Mouse (Mus musculus): ENCODE measurements around the gene Zbtb46. TPM values are rescaled to one million over a fixed set of nuclear protein-coding genes. Genes with fewer than 3 reads are reported as not detected.

The Zbtb46 gene
- polyA plus RNA-seq, 1 experiment from 2014 or later, result 2.1 TPM

DNA sequence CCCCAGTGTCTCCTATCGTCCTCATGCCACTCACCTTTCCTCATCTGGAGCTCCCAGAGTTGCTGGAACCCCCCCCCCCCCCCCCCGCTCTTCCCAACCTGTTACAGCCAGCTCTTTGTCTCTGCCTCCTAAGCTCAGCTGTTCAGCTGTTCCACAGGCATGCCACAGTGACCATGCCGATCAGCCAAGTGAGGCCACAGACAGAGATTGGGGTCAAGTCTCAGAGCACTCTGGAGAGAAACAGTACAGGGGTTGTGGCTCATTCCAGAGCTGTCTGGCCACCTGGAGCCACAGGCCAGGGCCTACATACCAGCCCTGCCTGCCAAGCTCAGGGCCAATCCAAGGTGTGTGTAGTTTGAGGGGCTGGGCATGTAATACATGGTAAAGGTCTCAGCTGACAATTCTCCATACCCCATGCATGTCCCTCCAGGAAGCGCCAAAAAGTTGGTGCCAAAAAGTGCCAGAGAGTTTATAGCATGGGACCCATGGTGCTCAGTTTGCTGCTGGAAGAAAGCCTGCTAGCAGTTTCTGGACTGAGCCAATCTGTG is 72.5 kb downstream of the Zbtb46 start:
- no peak overlapping the region for H3K9ac ChIP-seq (ENCODE audit: low read depth, low read length)
- peaks cover 34% of the 10 kb centered on the region for H3K36me3 ChIP-seq (ENCODE audit: control insufficient read depth, insufficient read depth)
- no peaks in the 10 kb centered on the region for H3K27me3 ChIP-seq (replicated peaks; ENCODE audit: control insufficient read depth, insufficient read depth, low read length)
- TF ChIP-seq CTCF (IDR thresholded peaks at IDR 0.05; ENCODE audit: low read depth), result no peak
- H3K4me2 ChIP-seq (replicated peaks; ENCODE audit: low read depth), result no peak overlapping the region
- no peak for ATAC-seq
- H3K4me1 ChIP-seq (replicated peaks; ENCODE audit: control insufficient read depth, insufficient read depth, low read length), result no peaks in the 10 kb centered on the region
- WGBS, result 75% methylated on average over 4 of the region's 4 CpGs
- H3K9me3 ChIP-seq (ENCODE audit: control insufficient read depth), result no peaks in the 10 kb centered on the region
- no peak overlapping the region for H3K27ac ChIP-seq (ENCODE audit: low read depth, low read length)
- no peak overlapping the region for H3K4me3 ChIP-seq (ENCODE audit: low read depth, low read length)

DNA sequence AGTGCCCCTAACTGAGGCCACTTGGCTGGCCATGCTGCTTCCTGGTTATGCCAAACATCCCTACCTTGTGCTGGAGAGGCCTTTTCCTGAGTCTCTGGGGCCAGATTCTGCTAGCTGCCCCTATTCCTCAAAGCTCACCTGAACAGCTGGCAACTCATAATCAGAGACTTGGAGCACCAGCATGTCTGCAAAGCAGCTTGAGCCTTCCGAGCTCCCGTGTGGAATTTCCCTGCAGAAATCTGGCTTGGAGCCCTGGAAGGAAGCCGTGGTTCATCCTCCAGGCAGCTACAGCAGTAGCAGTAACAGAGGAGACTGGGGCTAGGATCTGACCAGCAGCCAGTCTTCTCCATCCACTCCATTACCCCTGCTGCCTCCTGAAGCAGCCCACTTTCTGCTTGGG is 73.3 kb downstream of the Zbtb46 start:
- 73% methylated on average over 3 of the region's 3 CpGs for WGBS
- no peak for ATAC-seq

DNA sequence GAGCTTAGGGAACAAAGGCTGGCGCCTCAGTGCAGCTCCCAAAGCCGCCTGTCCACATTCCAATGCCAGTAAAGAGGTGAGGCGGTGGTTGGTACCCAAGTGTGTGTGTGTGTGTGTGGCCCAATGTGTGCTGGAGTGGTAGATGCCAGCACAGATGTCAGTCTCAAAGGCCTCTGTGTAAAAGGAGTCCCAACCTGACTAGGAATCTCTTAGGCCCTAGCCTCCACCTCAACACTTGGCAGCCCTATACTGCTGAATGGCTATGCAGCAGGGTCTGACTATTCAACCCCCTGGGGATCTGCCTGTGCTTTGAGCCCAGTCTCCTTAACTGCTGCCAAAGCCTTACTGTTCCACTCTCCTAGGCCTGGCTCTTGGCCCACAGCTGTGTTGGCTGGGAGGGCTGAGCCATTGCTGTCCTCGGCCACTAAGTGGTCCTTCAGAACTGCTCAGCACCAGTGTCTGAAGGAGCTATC is 74.3 kb downstream of the Zbtb46 start:
- ATAC-seq, result no peak
- H3K4me2 ChIP-seq (replicated peaks; ENCODE audit: low read depth), result no peak overlapping the region
- H3K4me3 ChIP-seq (ENCODE audit: low read depth, low read length), result no peak overlapping the region
- WGBS, result 68% methylated on average over 4 of the region's 4 CpGs
- no peak for TF ChIP-seq CTCF (IDR thresholded peaks at IDR 0.05; ENCODE audit: low read depth)
- H3K4me1 ChIP-seq (replicated peaks; ENCODE audit: control insufficient read depth, insufficient read depth, low read length), result no peaks in the 10 kb centered on the region
- no peaks in the 10 kb centered on the region for H3K27me3 ChIP-seq (replicated peaks; ENCODE audit: control insufficient read depth, insufficient read depth, low read length)
- H3K36me3 ChIP-seq (ENCODE audit: control insufficient read depth, insufficient read depth), result peaks cover 47% of the 10 kb centered on the region
- no peak overlapping the region for H3K27ac ChIP-seq (ENCODE audit: low read depth, low read length)
- H3K9ac ChIP-seq (ENCODE audit: low read depth, low read length), result no peak overlapping the region
- no peaks in the 10 kb centered on the region for H3K9me3 ChIP-seq (ENCODE audit: control insufficient read depth)

More for the DNA sequence above, 73.3 kb downstream of the Zbtb46 start:
- Histone ChIP-seq H3K27ac (ENCODE audit: low read depth, low read length) (no peak overlapping the region), H3K4me2 (replicated peaks; ENCODE audit: low read depth) (no peak overlapping the region), H3K4me3 (ENCODE audit: low read depth, low read length) (no peak overlapping the region), H3K4me1 (replicated peaks; ENCODE audit: control insufficient read depth, insufficient read depth, low read length) (no peaks in the 10 kb centered on the region), H3K9ac (ENCODE audit: low read depth, low read length) (no peak overlapping the region), H3K27me3 (replicated peaks; ENCODE audit: control insufficient read depth, insufficient read depth, low read length) (no peaks in the 10 kb centered on the region), H3K36me3 (ENCODE audit: control insufficient read depth, insufficient read depth) (peaks cover 38% of the 10 kb centered on the region), H3K9me3 (ENCODE audit: control insufficient read depth) (no peaks in the 10 kb centered on the region)
- no peak for TF ChIP-seq CTCF (IDR thresholded peaks at IDR 0.05; ENCODE audit: low read depth)

DNA sequence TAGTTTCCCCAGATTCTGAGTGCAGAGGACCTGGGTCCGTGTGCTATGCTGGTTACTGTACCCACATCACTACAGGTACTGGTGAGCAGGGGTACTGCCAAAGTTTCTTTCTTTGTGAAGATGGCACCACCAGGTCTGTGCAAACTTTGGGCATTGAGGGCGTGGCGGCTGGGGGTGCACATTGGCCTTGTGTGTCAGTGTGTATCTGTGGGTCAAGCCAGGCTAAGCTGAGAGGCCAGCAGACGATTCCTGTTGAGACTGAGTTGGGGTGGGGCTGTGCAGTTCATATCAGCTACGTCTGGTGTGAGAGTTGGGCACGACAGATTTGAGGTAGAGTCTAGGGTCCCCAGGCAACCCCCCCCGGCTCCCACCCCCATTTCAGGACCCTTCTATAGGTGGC is 74.8 kb downstream of the Zbtb46 start:
- WGBS, result 71% methylated on average over 7 of the region's 7 CpGs
- no peak overlapping the region for H3K4me3 ChIP-seq (ENCODE audit: low read depth, low read length)
- no peak overlapping the region for H3K27ac ChIP-seq (ENCODE audit: low read depth, low read length)
- peaks cover 52% of the 10 kb centered on the region for H3K36me3 ChIP-seq (ENCODE audit: control insufficient read depth, insufficient read depth)
- H3K9ac ChIP-seq (ENCODE audit: low read depth, low read length), result no peak overlapping the region
- peak; percentile 24; the same call in 1 of the 2 replicates for ATAC-seq
- H3K9me3 ChIP-seq (ENCODE audit: control insufficient read depth), result no peaks in the 10 kb centered on the region
- H3K4me1 ChIP-seq (replicated peaks; ENCODE audit: control insufficient read depth, insufficient read depth, low read length), result no peaks in the 10 kb centered on the region
- no peak overlapping the region for H3K4me2 ChIP-seq (replicated peaks; ENCODE audit: low read depth)
- H3K27me3 ChIP-seq (replicated peaks; ENCODE audit: control insufficient read depth, insufficient read depth, low read length), result no peaks in the 10 kb centered on the region
- no peak for TF ChIP-seq CTCF (IDR thresholded peaks at IDR 0.05; ENCODE audit: low read depth)

- no peak for ATAC-seq
- Histone ChIP-seq H3K4me1 (replicated peaks; ENCODE audit: control insufficient read depth, insufficient read depth, low read length) (no peaks in the 10 kb centered on the region), H3K9ac (ENCODE audit: low read depth, low read length) (no peak overlapping the region), H3K27me3 (replicated peaks; ENCODE audit: control insufficient read depth, insufficient read depth, low read length) (no peaks in the 10 kb centered on the region), H3K9me3 (ENCODE audit: control insufficient read depth) (no peaks in the 10 kb centered on the region), H3K27ac (ENCODE audit: low read depth, low read length) (no peak overlapping the region), H3K4me2 (replicated peaks; ENCODE audit: low read depth) (no peak overlapping the region), H3K4me3 (ENCODE audit: low read depth, low read length) (no peak overlapping the region), H3K36me3 (ENCODE audit: control insufficient read depth, insufficient read depth) (peaks cover 62% of the 10 kb centered on the region)
- no peak for TF ChIP-seq CTCF (IDR thresholded peaks at IDR 0.05; ENCODE audit: low read depth)
- WGBS, result 91% methylated on average over 6 of the region's 6 CpGs
Observed at GRCm38 (mm10) chr2:181381631-181382306, 77.5 kb downstream of the Zbtb46 start.

DNA sequence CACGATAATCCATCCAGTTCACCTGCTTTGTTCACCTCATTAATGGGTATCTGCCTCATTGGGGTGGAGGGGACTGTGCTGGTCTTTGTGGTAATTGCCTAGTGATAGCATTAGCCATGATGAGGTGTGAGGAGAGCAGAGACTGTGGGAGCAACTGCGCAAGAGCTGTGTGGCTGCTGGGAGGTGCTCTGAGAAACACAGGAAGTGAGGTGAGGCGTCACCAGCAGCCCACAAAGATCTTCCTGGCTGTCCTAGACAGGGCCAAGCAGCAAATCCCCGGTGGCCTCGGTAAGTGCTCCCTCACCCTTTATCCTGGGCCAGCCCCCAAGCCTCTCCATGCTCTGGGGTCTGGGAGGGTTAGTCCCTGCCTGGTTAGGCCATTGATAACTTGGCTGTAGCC is 78.1 kb downstream of the Zbtb46 start:
- H3K4me3 ChIP-seq (ENCODE audit: low read depth, low read length), result no peak overlapping the region
- ATAC-seq, result no peak
- 81% methylated on average over 5 of the region's 5 CpGs for WGBS
- H3K36me3 ChIP-seq (ENCODE audit: control insufficient read depth, insufficient read depth), result peaks cover 57% of the 10 kb centered on the region
- H3K4me1 ChIP-seq (replicated peaks; ENCODE audit: control insufficient read depth, insufficient read depth, low read length), result no peaks in the 10 kb centered on the region
- H3K4me2 ChIP-seq (replicated peaks; ENCODE audit: low read depth), result no peak overlapping the region
- no peaks in the 10 kb centered on the region for H3K9me3 ChIP-seq (ENCODE audit: control insufficient read depth)
- H3K27me3 ChIP-seq (replicated peaks; ENCODE audit: control insufficient read depth, insufficient read depth, low read length), result no peaks in the 10 kb centered on the region
- no peak overlapping the region for H3K9ac ChIP-seq (ENCODE audit: low read depth, low read length)
- no peak for TF ChIP-seq CTCF (IDR thresholded peaks at IDR 0.05; ENCODE audit: low read depth)
- H3K27ac ChIP-seq (ENCODE audit: low read depth, low read length), result no peak overlapping the region
